In the genomic region with DNA sequence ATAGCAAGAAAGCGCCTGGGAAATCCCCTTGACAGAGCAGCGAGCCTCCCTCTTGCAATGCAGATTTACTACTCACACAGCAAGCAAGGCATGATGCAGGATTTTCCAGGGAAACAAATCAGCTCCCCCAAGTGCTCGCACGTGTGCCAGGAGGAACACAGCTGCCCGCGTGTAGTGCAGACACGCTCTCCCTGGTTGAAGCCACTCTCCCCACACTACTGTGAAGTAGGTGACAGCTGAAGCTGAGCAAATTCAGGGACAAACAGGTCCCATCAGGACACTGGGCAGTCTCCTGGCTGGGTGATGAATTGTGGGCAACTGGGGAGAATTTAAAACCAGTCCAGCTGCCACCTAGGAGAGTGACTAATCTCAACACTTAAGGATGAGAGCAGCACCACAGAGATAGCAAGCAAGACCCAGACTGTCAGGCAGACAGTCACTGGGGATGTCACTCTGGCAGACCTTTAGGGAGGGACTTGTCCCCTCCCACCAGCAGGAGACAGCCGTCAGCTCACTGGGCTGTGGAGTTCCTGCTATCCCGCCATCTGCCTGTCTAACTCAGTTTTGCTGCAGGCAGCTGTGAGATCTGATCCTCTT, we compare ENCODE assay signal across 8 mouse cellular contexts. TPM values are rescaled to one million over a fixed set of nuclear protein-coding genes. Genes with fewer than 3 reads are reported as not detected.
A peak's percentile ranks its signal among the peaks of the same experiment; 100 is the strongest.
DNase-seq lines count a peak whose midpoint lies in the region; ATAC-seq lines count a peak whose summit lies in the region.

No protein-coding gene starts in this region.

- H3K9me3 ChIP-seq in heart, embryonic 12.5 days (replicated peaks) = no peaks in the 10 kb centered on the region
- no peaks in the 10 kb centered on the region for H3K9me3 ChIP-seq in heart, embryonic 10.5 days
- no peaks in the 10 kb centered on the region for H3K9me3 ChIP-seq in hindbrain, embryonic 11.5 days (ENCODE audit: control insufficient read depth, low read length)
- no peaks in the 10 kb centered on the region for H3K9me3 ChIP-seq in midbrain, embryonic 16.5 days (replicated peaks; ENCODE audit: control insufficient read depth, low read length, poor library complexity, severe bottlenecking)

- peaks cover 8% of the 10 kb centered on the region for H3K4me1 ChIP-seq in heart, embryonic 12.5 days (replicated peaks)
- H3K4me1 ChIP-seq in heart, embryonic 10.5 days = peaks cover 11% of the 10 kb centered on the region
- H3K4me1 ChIP-seq in hindbrain, embryonic 11.5 days (replicated peaks; ENCODE audit: control insufficient read depth, insufficient read depth, low read length) = peaks cover 15% of the 10 kb centered on the region
- peaks cover 72% of the 10 kb centered on the region for H3K4me1 ChIP-seq in midbrain, embryonic 16.5 days (ENCODE audit: control insufficient read depth, insufficient read depth, low read length)

- H3K36me3 ChIP-seq in heart, embryonic 12.5 days = no peaks in the 10 kb centered on the region
- no peaks in the 10 kb centered on the region for H3K36me3 ChIP-seq in heart, embryonic 10.5 days
- no peaks in the 10 kb centered on the region for H3K36me3 ChIP-seq in hindbrain, embryonic 11.5 days (ENCODE audit: control insufficient read depth, insufficient read depth, low read length)
- H3K36me3 ChIP-seq in midbrain, embryonic 16.5 days (ENCODE audit: control insufficient read depth, insufficient read depth, low read length) = no peaks in the 10 kb centered on the region

- no peak overlapping the region for H3K27ac ChIP-seq in heart, embryonic 12.5 days (ENCODE audit: poor library complexity, severe bottlenecking)
- no peak overlapping the region for H3K27ac ChIP-seq in heart, embryonic 10.5 days
- H3K27ac ChIP-seq in hindbrain, embryonic 11.5 days (ENCODE audit: low read depth, low read length) = peak overlapping the region; percentile 74
- peak overlapping the region; percentile 74 for H3K27ac ChIP-seq in midbrain, embryonic 16.5 days (ENCODE audit: low read length)

- H3K9ac ChIP-seq in heart, embryonic 12.5 days = no peak overlapping the region
- H3K9ac ChIP-seq in hindbrain, embryonic 11.5 days (ENCODE audit: low read depth, low read length) = no peak overlapping the region
- H3K9ac ChIP-seq in midbrain, embryonic 16.5 days (ENCODE audit: low read depth, low read length) = peak overlapping the region; percentile 45; the same call in 1 of the 2 replicates

- DNase-seq in heart, embryonic 10.5 days (ENCODE audit: low spot score) = no peak
- DNase-seq in brain, adult 2 months (ENCODE audit: low read depth, low spot score) = peak; percentile 61
- peak; percentile 57 for DNase-seq in hindbrain, embryonic 11.5 days (ENCODE audit: low spot score)
- no peak for DNase-seq in urinary bladder, adult 2 months (ENCODE audit: low spot score)
- DNase-seq in thymus, postnatal 14 days = no peak
- no peak for DNase-seq in testis, postnatal 10 days (ENCODE audit: low spot score)

- no peak overlapping the region for H3K4me3 ChIP-seq in heart, embryonic 12.5 days
- no peak overlapping the region for H3K4me3 ChIP-seq in heart, embryonic 10.5 days
- H3K4me3 ChIP-seq in hindbrain, embryonic 11.5 days (ENCODE audit: low read depth, low read length) = no peak overlapping the region
- no peak overlapping the region for H3K4me3 ChIP-seq in midbrain, embryonic 16.5 days (ENCODE audit: low read depth, low read length)

- peaks cover 49% of the 10 kb centered on the region for H3K27me3 ChIP-seq in heart, embryonic 12.5 days (replicated peaks)
- peaks cover 63% of the 10 kb centered on the region for H3K27me3 ChIP-seq in heart, embryonic 10.5 days (ENCODE audit: insufficient read depth, poor library complexity, severe bottlenecking)
- H3K27me3 ChIP-seq in hindbrain, embryonic 11.5 days (ENCODE audit: control insufficient read depth, insufficient read depth, low read length) = no peaks in the 10 kb centered on the region
- H3K27me3 ChIP-seq in midbrain, embryonic 16.5 days (ENCODE audit: control insufficient read depth, insufficient read depth, low read depth, low read length) = no peaks in the 10 kb centered on the region

- H3K4me2 ChIP-seq in heart, embryonic 12.5 days = 0 out of 2 replicates have a peak overlapping the region, but pooled peaks have one; percentile 2
- peak overlapping the region; percentile 14 for H3K4me2 ChIP-seq in hindbrain, embryonic 11.5 days (replicated peaks; ENCODE audit: low read depth, low read length)
- H3K4me2 ChIP-seq in midbrain, embryonic 16.5 days (ENCODE audit: low read length) = peak overlapping the region; percentile 35

- ATAC-seq in heart, embryonic 12.5 days (ENCODE audit: insufficient number of reproducible peaks, low FRiP score) = peak; percentile 33; the same call in 1 of the 2 replicates
- peak; percentile 83 for ATAC-seq in hindbrain, embryonic 11.5 days (ENCODE audit: low FRiP score)
- peak; percentile 37 for ATAC-seq in midbrain, embryonic 16.5 days

- WGBS in heart, embryonic 12.5 days = 10% methylated on average over 9 of the region's 9 CpGs
- WGBS in heart, embryonic 10.5 days = 6% methylated on average over 9 of the region's 9 CpGs
- 12% methylated on average over 9 of the region's 9 CpGs for WGBS in hindbrain, embryonic 11.5 days
- WGBS in midbrain, embryonic 16.5 days = 3% methylated on average over 9 of the region's 9 CpGs

RNA-seq across cellular contexts. Expression of gene St8sia2, which starts 6.6 kb away (rescaled TPM):
- polyA plus RNA-seq in heart, embryonic 12.5 days (2016; fragmentation: Nextera tagmentation; extraction: Ambion mirVana) = 3.3 and 4.1 TPM in 2 replicates
- 3.4 and 5.5 TPM in 2 replicates for polyA plus RNA-seq in heart, embryonic 10.5 days (2016; fragmentation: Nextera tagmentation; extraction: Ambion mirVana)
- polyA plus RNA-seq in hindbrain, embryonic 11.5 days (2014; fragmentation: Nextera tagmentation; extraction: Ambion mirVana) = 53.3 and 55.5 TPM in 2 replicates
- 117 and 125 TPM in 2 replicates for polyA plus RNA-seq in midbrain, embryonic 16.5 days (2015; fragmentation: Nextera tagmentation; extraction: Ambion mirVana)
- polyA plus RNA-seq in urinary bladder, adult 2 months (2012; rRNA removed) = 0.59 TPM in 2 replicates

Comparison
In these comparisons a context has a peak if more than half of its experiments do, and no peak if none do; other contexts are left out.
1. ATAC-seq: peak in every context shown above with its lines; median percentile 83 in hindbrain, embryonic 11.5 days; 37 in midbrain, embryonic 16.5 days; 33 in heart, embryonic 12.5 days.
2. H3K27ac ChIP-seq: peak in hindbrain, embryonic 11.5 days (single experiment) and midbrain, embryonic 16.5 days (single experiment); none in heart, embryonic 12.5 days (single experiment) and heart, embryonic 10.5 days (single experiment).
3. DNase-seq: peak in brain, adult 2 months (single experiment) and hindbrain, embryonic 11.5 days (single experiment); none in heart, embryonic 10.5 days (single experiment), urinary bladder, adult 2 months (single experiment), thymus, postnatal 14 days (single experiment) and testis, postnatal 10 days (single experiment).
4. Peak in every context shown above with its lines, with median percentiles within 50 percentile points of each other: H3K4me2 ChIP-seq.